Mouse (Mus musculus): Measurements from ENCODE around the gene C3. TPM values are rescaled to one million over a fixed set of nuclear protein-coding genes. Genes with fewer than 3 reads are reported as not detected.

Gene C3
- polyA plus RNA-seq, 1 experiment from 2014 or later = 2.7 TPM

GRCm38 (mm10) chr17:57246663-57247392 is 18.9 kb upstream of the C3 start:
- ATAC-seq (ENCODE audit: low FRiP score) = no peak; the same call in 1 of the 2 replicates
- peak overlapping the region; percentile 96 for H3K27ac ChIP-seq
- no peak for DNase-seq (ENCODE audit: low spot score)

GRCm38 (mm10) chr17:57245311-57245929 is 17.5 kb upstream of the C3 start:
- Histone ChIP-seq H3K9me3 (ENCODE audit: control insufficient read depth, low read length) (no peaks in the 10 kb centered on the region), H3K27me3 (ENCODE audit: control insufficient read depth, insufficient read depth, low read length) (no peaks in the 10 kb centered on the region), H3K36me3 (replicated peaks; ENCODE audit: control insufficient read depth, insufficient read depth) (peaks cover 13% of the 10 kb centered on the region), H3K27ac (no peak overlapping the region), H3K4me1 (replicated peaks; ENCODE audit: control insufficient read depth, insufficient read depth, low read length) (peaks cover 24% of the 10 kb centered on the region), H3K4me2 (replicated peaks) (no peak overlapping the region), H3K9ac (no peak overlapping the region), H3K4me3 (replicated peaks; ENCODE audit: low read length) (no peak overlapping the region)
- DNase-seq (ENCODE audit: low spot score) (no peak), ATAC-seq (ENCODE audit: low FRiP score) (no peak)
- WGBS = 91% methylated on average over 10 of the region's 10 CpGs

More at GRCm38 (mm10) chr17:57246663-57247392, 18.9 kb upstream of the C3 start:
- no peaks in the 10 kb centered on the region for H3K27me3 ChIP-seq (ENCODE audit: control insufficient read depth, insufficient read depth, low read length)
- peak overlapping the region; percentile 63 for H3K4me2 ChIP-seq (replicated peaks)
- peak overlapping the region; percentile 70 for H3K9ac ChIP-seq
- H3K4me1 ChIP-seq (replicated peaks; ENCODE audit: control insufficient read depth, insufficient read depth, low read length) = peaks cover 27% of the 10 kb centered on the region
- H3K4me3 ChIP-seq (replicated peaks; ENCODE audit: low read length) = peak overlapping the region; percentile 56
- H3K36me3 ChIP-seq (replicated peaks; ENCODE audit: control insufficient read depth, insufficient read depth) = peaks cover 10% of the 10 kb centered on the region
- no peaks in the 10 kb centered on the region for H3K9me3 ChIP-seq (ENCODE audit: control insufficient read depth, low read length)
- WGBS = 5% methylated on average over 18 of the region's 18 CpGs

GRCm38 (mm10) chr17:57243650-57244370 is 15.9 kb upstream of the C3 start:
- Histone ChIP-seq H3K4me1 (replicated peaks; ENCODE audit: control insufficient read depth, insufficient read depth, low read length) (peaks cover 10% of the 10 kb centered on the region), H3K4me3 (replicated peaks; ENCODE audit: low read length) (no peak overlapping the region), H3K4me2 (replicated peaks) (no peak overlapping the region), H3K27me3 (ENCODE audit: control insufficient read depth, insufficient read depth, low read length) (no peaks in the 10 kb centered on the region), H3K9me3 (ENCODE audit: control insufficient read depth, low read length) (no peaks in the 10 kb centered on the region), H3K9ac (no peak overlapping the region), H3K36me3 (replicated peaks; ENCODE audit: control insufficient read depth, insufficient read depth) (peaks cover 13% of the 10 kb centered on the region), H3K27ac (no peak overlapping the region)
- ATAC-seq (ENCODE audit: low FRiP score) (no peak), DNase-seq (ENCODE audit: low spot score) (no peak)
- WGBS = 76% methylated on average over 10 of the region's 10 CpGs

GRCm38 (mm10) chr17:57237181-57237580 is 9.2 kb upstream of the C3 start:
- Histone ChIP-seq H3K36me3 (replicated peaks; ENCODE audit: control insufficient read depth, insufficient read depth) (peaks cover 32% of the 10 kb centered on the region), H3K4me2 (replicated peaks) (no peak overlapping the region), H3K4me3 (replicated peaks; ENCODE audit: low read length) (no peak overlapping the region), H3K27ac (no peak overlapping the region), H3K4me1 (replicated peaks; ENCODE audit: control insufficient read depth, insufficient read depth, low read length) (no peaks in the 10 kb centered on the region), H3K9me3 (ENCODE audit: control insufficient read depth, low read length) (no peaks in the 10 kb centered on the region), H3K9ac (no peak overlapping the region), H3K27me3 (ENCODE audit: control insufficient read depth, insufficient read depth, low read length) (no peaks in the 10 kb centered on the region)
- DNase-seq (ENCODE audit: low spot score) (no peak), ATAC-seq (ENCODE audit: low FRiP score) (peak; percentile 25; the same call in 1 of the 2 replicates)
- WGBS = 96% methylated on average over 9 of the region's 9 CpGs

- no peak overlapping the region for H3K27ac ChIP-seq
- no peak for DNase-seq (ENCODE audit: low spot score)
- peaks cover 26% of the 10 kb centered on the region for H3K36me3 ChIP-seq (replicated peaks; ENCODE audit: control insufficient read depth, insufficient read depth)
- no peaks in the 10 kb centered on the region for H3K4me1 ChIP-seq (replicated peaks; ENCODE audit: control insufficient read depth, insufficient read depth, low read length)
- H3K9me3 ChIP-seq (ENCODE audit: control insufficient read depth, low read length) = no peaks in the 10 kb centered on the region
- 92% methylated on average over 5 of the region's 5 CpGs for WGBS
- H3K4me2 ChIP-seq (replicated peaks) = no peak overlapping the region
- no peak overlapping the region for H3K4me3 ChIP-seq (replicated peaks; ENCODE audit: low read length)
- no peaks in the 10 kb centered on the region for H3K27me3 ChIP-seq (ENCODE audit: control insufficient read depth, insufficient read depth, low read length)
- H3K9ac ChIP-seq = no peak overlapping the region
- ATAC-seq (ENCODE audit: low FRiP score) = no peak
Observed at GRCm38 (mm10) chr17:57235803-57236202, 7.9 kb upstream of the C3 start.

- no peak for DNase-seq (ENCODE audit: low spot score)
- H3K36me3 ChIP-seq (replicated peaks; ENCODE audit: control insufficient read depth, insufficient read depth) = peaks cover 26% of the 10 kb centered on the region
- H3K4me2 ChIP-seq (replicated peaks) = no peak overlapping the region
- no peaks in the 10 kb centered on the region for H3K4me1 ChIP-seq (replicated peaks; ENCODE audit: control insufficient read depth, insufficient read depth, low read length)
- H3K9ac ChIP-seq = no peak overlapping the region
- no peaks in the 10 kb centered on the region for H3K9me3 ChIP-seq (ENCODE audit: control insufficient read depth, low read length)
- H3K27ac ChIP-seq = no peak overlapping the region
- no peak for ATAC-seq (ENCODE audit: low FRiP score)
- 90% methylated on average over 12 of the region's 12 CpGs for WGBS
- H3K4me3 ChIP-seq (replicated peaks; ENCODE audit: low read length) = no peak overlapping the region
- no peaks in the 10 kb centered on the region for H3K27me3 ChIP-seq (ENCODE audit: control insufficient read depth, insufficient read depth, low read length)
Observed at GRCm38 (mm10) chr17:57234254-57234928, 6.5 kb upstream of the C3 start.

GRCm38 (mm10) chr17:57233038-57233437 is 5.1 kb upstream of the C3 start:
- Histone ChIP-seq H3K27me3 (ENCODE audit: control insufficient read depth, insufficient read depth, low read length) (no peaks in the 10 kb centered on the region), H3K9me3 (ENCODE audit: control insufficient read depth, low read length) (no peaks in the 10 kb centered on the region), H3K4me1 (replicated peaks; ENCODE audit: control insufficient read depth, insufficient read depth, low read length) (no peaks in the 10 kb centered on the region), H3K4me2 (replicated peaks) (no peak overlapping the region), H3K9ac (no peak overlapping the region), H3K4me3 (replicated peaks; ENCODE audit: low read length) (no peak overlapping the region), H3K36me3 (replicated peaks; ENCODE audit: control insufficient read depth, insufficient read depth) (peaks cover 26% of the 10 kb centered on the region), H3K27ac (no peak overlapping the region)
- WGBS = 49% methylated on average over 7 of the region's 7 CpGs
- DNase-seq (ENCODE audit: low spot score) (no peak), ATAC-seq (ENCODE audit: low FRiP score) (no peak)

- no peak overlapping the region for H3K27ac ChIP-seq
- H3K4me2 ChIP-seq (replicated peaks) = no peak overlapping the region
- H3K27me3 ChIP-seq (ENCODE audit: control insufficient read depth, insufficient read depth, low read length) = no peaks in the 10 kb centered on the region
- 88% methylated on average over 1 of the region's 1 CpGs for whole genome bisulfite sequencing
- ATAC-seq (ENCODE audit: low FRiP score) (no peak), DNase-seq (ENCODE audit: low spot score) (no peak)
- no peak overlapping the region for H3K4me3 ChIP-seq (replicated peaks; ENCODE audit: low read length)
- no peaks in the 10 kb centered on the region for H3K4me1 ChIP-seq (replicated peaks; ENCODE audit: control insufficient read depth, insufficient read depth, low read length)
- H3K9me3 ChIP-seq (ENCODE audit: control insufficient read depth, low read length) = no peaks in the 10 kb centered on the region
- H3K36me3 ChIP-seq (replicated peaks; ENCODE audit: control insufficient read depth, insufficient read depth) = peaks cover 21% of the 10 kb centered on the region
- H3K9ac ChIP-seq = no peak overlapping the region
Observed at GRCm38 (mm10) chr17:57232200-57232599, 4.3 kb upstream of the C3 start.

- no peak overlapping the region for H3K9ac ChIP-seq
- no peak overlapping the region for H3K27ac ChIP-seq
- H3K27me3 ChIP-seq (ENCODE audit: control insufficient read depth, insufficient read depth, low read length) = no peaks in the 10 kb centered on the region
- peaks cover 15% of the 10 kb centered on the region for H3K36me3 ChIP-seq (replicated peaks; ENCODE audit: control insufficient read depth, insufficient read depth)
- H3K4me1 ChIP-seq (replicated peaks; ENCODE audit: control insufficient read depth, insufficient read depth, low read length) = no peaks in the 10 kb centered on the region
- ATAC-seq (ENCODE audit: low FRiP score) (no peak), DNase-seq (ENCODE audit: low spot score) (no peak)
- H3K4me3 ChIP-seq (replicated peaks; ENCODE audit: low read length) = no peak overlapping the region
- H3K9me3 ChIP-seq (ENCODE audit: control insufficient read depth, low read length) = no peaks in the 10 kb centered on the region
- no peak overlapping the region for H3K4me2 ChIP-seq (replicated peaks)
Observed at GRCm38 (mm10) chr17:57231321-57231771, 3.4 kb upstream of the C3 start.

All from hindbrain, embryonic 14.5 days (tissue).